Mouse (Mus musculus) limb, embryonic 15.5 days (tissue): ENCODE results near the gene Ky. TPM values are rescaled to one million over a fixed set of nuclear protein-coding genes. Genes with fewer than 3 reads are reported as not detected.

Experiments used
- ATAC-seq: fragments of 200-750 bp; cut with Nextera tagmentation; 2 replicates; pipeline ENCODE4 v1.8.0; 2017; ENCODE audit warnings: low read depth, moderate TSS enrichment; ENCODE audit not compliant: insufficient number of reproducible peaks, low FRiP score, low TSS enrichment
- H3K27ac ChIP-seq: fragments of 300-500 bp; sonication (generic); 2 replicates; pipeline ENCODE4 v1.5.1; 2015; ENCODE audit warnings: moderate library complexity, mild to moderate bottlenecking, inconsistent platforms
- H3K27me3 ChIP-seq: fragments of 300-500 bp; sonication (generic); 2 replicates; pipeline ENCODE4 v1.6.1; 2015; ENCODE audit warnings: inconsistent platforms
- H3K36me3 ChIP-seq: fragments of 300-500 bp; sonication (generic); 2 replicates; pipeline ENCODE4 v1.6.1; 2015; ENCODE audit warnings: inconsistent platforms
- H3K4me1 ChIP-seq: fragments of 300-500 bp; sonication (generic); 2 replicates; pipeline ENCODE4 v1.6.1; 2015; ENCODE audit warnings: inconsistent platforms
- H3K4me2 ChIP-seq: fragments of 300-500 bp; sonication (generic); 2 replicates; pipeline ENCODE4 v1.6.1; 2015; ENCODE audit warnings: mild to moderate bottlenecking, inconsistent platforms
- H3K4me3 ChIP-seq: fragments of 300-500 bp; sonication (generic); 2 replicates; pipeline ENCODE4 v1.5.1; 2015; ENCODE audit warnings: mild to moderate bottlenecking, inconsistent platforms
- H3K9ac ChIP-seq: fragments of 300-500 bp; sonication (generic); 2 replicates; pipeline ENCODE4 v1.6.1; 2015; ENCODE audit warnings: inconsistent platforms
- H3K9me3 ChIP-seq: fragments of 300-500 bp; sonication (generic); 2 replicates; pipeline ENCODE4 v1.6.1; 2016; ENCODE audit warnings: inconsistent platforms
- WGBS: fragments of 180-500 bp; shearing (Covaris S2); methylation state at CpG from one replicate; pipeline ENCODE4 v1.1.7; 2015; 5-methylcytosine and 5-hydroxymethylcytosine counted together
- polyA plus RNA-seq: library from polyadenylated mRNA; unstranded; fragments of >200 nt; fragmentation: Nextera tagmentation; extraction: Ambion mirVana; gene quantifications from 2 replicates; pipeline ENCODE4 v1.2.1, GENCODE M21; 2015

Gene Ky
- 0.54 and 1.5 TPM in 2 replicates for polyA plus RNA-seq

- H3K9me3 ChIP-seq = no peaks in the 10 kb centered on the region
- no peak within 1 kb of the TSS for H3K9ac ChIP-seq
- H3K4me2 ChIP-seq = peak within 1 kb of the TSS; percentile 86
- peaks cover 42% of the 10 kb centered on the region for H3K27me3 ChIP-seq
- H3K36me3 ChIP-seq = no peaks in the 10 kb centered on the region
- peak within 1 kb of the TSS; percentile 38 for H3K4me3 ChIP-seq
- WGBS = 1% methylated on average over 63 of the region's 63 CpGs
- no peak within 1 kb of the TSS for H3K27ac ChIP-seq
- peaks cover 11% of the 10 kb centered on the region for H3K4me1 ChIP-seq
- no peak for ATAC-seq
Measured at GRCm38 (mm10) chr9:102505700-102506585, at the start of gene Ky. Gene Ky, plus strand, starts transcription at chr9:102505750.

GRCm38 (mm10) chr9:102462251-102462650, 43.3 kb upstream of the Ky start:
- ATAC-seq = no peak

GRCm38 (mm10) chr9:102465044-102465443, 40.5 kb upstream of the Ky start:
- Histone ChIP-seq H3K27me3 (no peaks in the 10 kb centered on the region), H3K4me2 (no peak overlapping the region), H3K4me3 (no peak overlapping the region), H3K36me3 (no peaks in the 10 kb centered on the region), H3K4me1 (no peaks in the 10 kb centered on the region), H3K9me3 (no peaks in the 10 kb centered on the region), H3K9ac (no peak overlapping the region), H3K27ac (no peak overlapping the region)
- 62% methylated on average over 3 of the region's 3 CpGs for WGBS
- no peak for ATAC-seq

More at GRCm38 (mm10) chr9:102462251-102462650, 43.3 kb upstream of the Ky start:
- no peak overlapping the region for H3K9ac ChIP-seq
- no peaks in the 10 kb centered on the region for H3K9me3 ChIP-seq
- no peak overlapping the region for H3K27ac ChIP-seq
- WGBS = 90% methylated on average over 10 of the region's 10 CpGs
- no peaks in the 10 kb centered on the region for H3K36me3 ChIP-seq
- no peak overlapping the region for H3K4me2 ChIP-seq
- H3K4me3 ChIP-seq = no peak overlapping the region
- no peaks in the 10 kb centered on the region for H3K27me3 ChIP-seq
- no peaks in the 10 kb centered on the region for H3K4me1 ChIP-seq

GRCm38 (mm10) chr9:102465726-102466125, 39.8 kb upstream of the Ky start:
- Histone ChIP-seq H3K4me2 (no peak overlapping the region), H3K4me1 (no peaks in the 10 kb centered on the region), H3K36me3 (no peaks in the 10 kb centered on the region), H3K4me3 (no peak overlapping the region), H3K9ac (no peak overlapping the region), H3K9me3 (no peaks in the 10 kb centered on the region), H3K27ac (no peak overlapping the region), H3K27me3 (no peaks in the 10 kb centered on the region)
- 69% methylated on average over 5 of the region's 5 CpGs for WGBS
- ATAC-seq = no peak

- Histone ChIP-seq H3K9me3 (no peaks in the 10 kb centered on the region), H3K4me2 (no peak overlapping the region), H3K36me3 (no peaks in the 10 kb centered on the region), H3K4me3 (no peak overlapping the region), H3K9ac (no peak overlapping the region), H3K4me1 (no peaks in the 10 kb centered on the region), H3K27me3 (no peaks in the 10 kb centered on the region), H3K27ac (no peak overlapping the region)
- 83% methylated on average over 2 of the region's 2 CpGs for WGBS
- no peak for ATAC-seq
Measured at GRCm38 (mm10) chr9:102470076-102470819, 35.3 kb upstream of the Ky start.

DNA sequence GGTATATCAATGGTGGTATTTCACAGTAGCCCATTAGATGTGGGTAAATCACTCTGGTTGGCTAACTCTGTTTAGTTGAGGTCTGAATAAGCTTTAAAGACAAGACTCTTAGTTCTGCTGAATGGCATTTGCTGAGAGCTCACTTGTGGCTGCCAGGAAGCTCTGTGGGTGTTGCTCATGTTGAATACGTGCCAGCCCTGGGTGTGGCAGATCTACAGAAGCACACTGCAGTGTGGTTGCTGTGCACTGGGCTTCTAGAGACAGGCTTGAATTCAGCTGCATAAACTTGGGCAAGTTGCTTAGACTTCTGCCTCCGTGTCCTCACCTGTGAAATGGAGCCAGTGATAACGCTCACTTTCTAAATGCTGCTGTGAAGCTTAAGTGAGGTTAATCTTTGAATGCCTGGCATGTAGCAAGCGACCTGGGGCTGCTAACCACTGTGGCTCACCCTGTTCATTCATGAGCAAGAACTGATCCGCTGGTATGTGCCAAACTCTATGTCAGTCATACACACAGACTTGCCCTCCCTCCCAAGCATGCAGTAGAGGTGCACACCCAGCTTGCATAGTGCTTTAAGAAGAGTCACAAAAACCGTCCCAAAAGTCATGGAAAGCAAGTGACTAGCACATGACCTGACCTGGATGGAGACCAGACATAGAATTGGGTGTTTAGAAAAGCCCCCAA, 27.6 kb upstream of the Ky start:
- Histone ChIP-seq H3K36me3 (no peaks in the 10 kb centered on the region), H3K4me2 (no peak overlapping the region), H3K9ac (no peak overlapping the region), H3K27ac (no peak overlapping the region), H3K27me3 (no peaks in the 10 kb centered on the region), H3K4me3 (no peak overlapping the region), H3K4me1 (no peaks in the 10 kb centered on the region), H3K9me3 (no peaks in the 10 kb centered on the region)
- 81% methylated on average over 6 of the region's 6 CpGs for WGBS
- ATAC-seq = no peak

DNA sequence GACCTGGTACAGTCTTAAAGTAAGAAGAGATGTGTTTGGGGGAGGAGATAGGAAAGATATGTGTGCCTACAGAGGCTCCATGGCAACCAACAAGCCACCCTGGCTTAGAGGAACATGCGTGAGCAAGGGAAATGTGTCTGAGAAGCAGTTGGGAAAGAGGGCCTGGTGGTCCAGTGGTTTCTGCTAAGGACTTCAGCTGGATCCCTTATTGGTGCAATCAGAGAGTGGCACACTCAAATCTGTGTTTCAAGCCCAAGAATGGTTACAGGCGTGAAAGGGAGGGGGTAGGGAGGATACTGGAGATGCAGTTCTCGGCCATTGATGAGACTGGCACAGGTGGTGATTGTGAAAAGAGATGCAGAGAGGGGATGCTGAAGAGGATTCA, 27.1 kb upstream of the Ky start:
- H3K36me3 ChIP-seq = no peaks in the 10 kb centered on the region
- no peaks in the 10 kb centered on the region for H3K9me3 ChIP-seq
- H3K27me3 ChIP-seq = no peaks in the 10 kb centered on the region
- H3K4me2 ChIP-seq = no peak overlapping the region
- H3K4me1 ChIP-seq = no peaks in the 10 kb centered on the region
- no peak overlapping the region for H3K9ac ChIP-seq
- 88% methylated on average over 3 of the region's 3 CpGs for WGBS
- H3K27ac ChIP-seq = no peak overlapping the region
- no peak overlapping the region for H3K4me3 ChIP-seq
- no peak for ATAC-seq

DNA sequence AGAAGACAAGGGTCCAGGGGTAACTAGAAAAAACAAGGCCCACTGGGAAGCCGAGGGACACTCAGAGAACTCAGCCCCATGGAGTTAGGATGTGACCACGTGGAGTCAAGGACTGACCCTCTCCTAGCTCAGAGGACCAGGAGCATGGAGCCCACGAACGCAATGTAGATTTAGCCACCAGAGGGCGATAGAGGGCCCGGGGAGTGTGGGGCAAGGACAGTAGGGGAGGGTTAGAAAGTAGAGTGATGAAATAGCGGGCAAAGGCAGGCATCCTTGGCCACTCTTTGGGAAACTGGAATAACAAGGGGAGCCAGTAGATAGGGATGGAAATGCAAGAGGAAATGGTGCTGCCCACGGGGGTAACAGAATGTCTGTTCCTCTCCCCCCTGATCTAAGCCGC, 26.5 kb upstream of the Ky start:
- WGBS = 54% methylated on average over 9 of the region's 9 CpGs
- H3K4me1 ChIP-seq = no peaks in the 10 kb centered on the region
- no peaks in the 10 kb centered on the region for H3K9me3 ChIP-seq
- H3K27ac ChIP-seq = no peak overlapping the region
- no peak for ATAC-seq
- no peaks in the 10 kb centered on the region for H3K27me3 ChIP-seq
- no peak overlapping the region for H3K9ac ChIP-seq
- H3K4me3 ChIP-seq = no peak overlapping the region
- no peak overlapping the region for H3K4me2 ChIP-seq
- no peaks in the 10 kb centered on the region for H3K36me3 ChIP-seq

GRCm38 (mm10) chr9:102492031-102492795, 13.3 kb upstream of the Ky start:
- Histone ChIP-seq H3K27me3 (no peaks in the 10 kb centered on the region), H3K4me2 (no peak overlapping the region), H3K9me3 (no peaks in the 10 kb centered on the region), H3K27ac (no peak overlapping the region), H3K36me3 (no peaks in the 10 kb centered on the region), H3K9ac (no peak overlapping the region), H3K4me1 (no peaks in the 10 kb centered on the region), H3K4me3 (no peak overlapping the region)
- 37% methylated on average over 12 of the region's 12 CpGs for WGBS
- no peak for ATAC-seq

DNA sequence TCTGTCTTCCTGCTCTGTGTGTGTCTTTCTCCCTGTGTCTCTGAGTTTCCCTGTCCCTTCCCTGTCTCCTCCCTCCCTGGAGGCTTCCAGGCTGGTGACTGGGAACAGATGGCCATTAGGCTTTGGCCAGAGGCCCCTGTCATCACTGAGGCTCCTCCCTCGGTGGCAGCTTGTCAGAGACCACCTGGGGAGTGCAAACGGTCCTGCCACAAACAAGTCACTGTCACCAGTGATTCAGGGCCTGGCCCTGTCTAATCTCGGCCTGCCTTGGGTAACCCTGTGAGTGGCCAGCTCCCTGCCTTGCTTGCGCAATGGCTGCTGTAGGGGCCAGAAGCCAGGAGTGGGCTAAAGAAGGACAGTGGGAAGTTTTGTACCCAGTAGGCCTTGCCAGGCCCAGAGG, 12.5 kb upstream of the Ky start:
- Histone ChIP-seq H3K4me3 (no peak overlapping the region), H3K27me3 (no peaks in the 10 kb centered on the region), H3K27ac (no peak overlapping the region), H3K9ac (no peak overlapping the region), H3K9me3 (no peaks in the 10 kb centered on the region), H3K4me2 (no peak overlapping the region), H3K36me3 (no peaks in the 10 kb centered on the region), H3K4me1 (no peaks in the 10 kb centered on the region)
- peak; percentile 30; the same call in 1 of the 2 replicates for ATAC-seq
- WGBS = 28% methylated on average over 4 of the region's 4 CpGs

DNA sequence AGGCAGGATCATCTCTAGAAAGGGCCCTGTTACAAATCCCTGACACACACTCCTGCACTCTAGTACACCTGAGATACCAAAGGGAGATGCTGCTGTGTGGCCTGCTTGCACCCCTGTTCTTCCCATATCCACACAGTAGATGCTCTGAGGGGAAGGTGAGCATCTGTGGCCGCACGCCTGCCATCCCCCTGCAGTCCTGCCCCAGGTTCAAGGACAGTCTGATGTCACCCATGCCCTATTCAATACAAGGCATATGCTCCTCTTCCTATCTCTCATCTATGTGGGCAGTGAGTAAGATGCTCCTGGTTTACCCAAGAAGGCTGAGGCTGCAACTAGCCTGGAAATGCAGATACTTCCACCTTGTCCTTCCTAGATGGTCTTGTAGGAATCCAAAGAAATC, 11.6 kb upstream of the Ky start:
- no peaks in the 10 kb centered on the region for H3K27me3 ChIP-seq
- H3K9me3 ChIP-seq = no peaks in the 10 kb centered on the region
- H3K4me2 ChIP-seq = no peak overlapping the region
- 92% methylated on average over 2 of the region's 2 CpGs for WGBS
- no peak overlapping the region for H3K27ac ChIP-seq
- no peak overlapping the region for H3K4me3 ChIP-seq
- ATAC-seq = no peak
- no peak overlapping the region for H3K9ac ChIP-seq
- no peaks in the 10 kb centered on the region for H3K36me3 ChIP-seq
- H3K4me1 ChIP-seq = no peaks in the 10 kb centered on the region
